Mouse (Mus musculus) kidney, postnatal 0 days (tissue): Measurements from ENCODE around the gene Ccdc126. TPM values are rescaled to one million over a fixed set of nuclear protein-coding genes. Genes with fewer than 3 reads are reported as not detected.
A peak's percentile ranks its signal among the peaks of the same experiment; 100 is the strongest.

Source experiments
- ATAC-seq: fragments of 200-750 bp; cut with Nextera tagmentation; replicated peaks from 2 replicates; pipeline ENCODE4 v1.8.0; 2017; ENCODE audit warnings: low read depth, moderate number of reproducible peaks, moderate TSS enrichment, moderate library complexity; ENCODE audit not compliant: low FRiP score
- DNase-seq: peaks from one replicate; pipeline ENCODE4 v3.0.0-alpha.2; 2016; ENCODE audit warnings: low spot score
- H3K27ac ChIP-seq: fragments of 300-500 bp; sonication (generic); 2 replicates; pipeline ENCODE4 v1.5.1; 2014; ENCODE audit warnings: mild to moderate bottlenecking
- H3K27me3 ChIP-seq: fragments of 300-500 bp; sonication (generic); 2 replicates; pipeline ENCODE4 v1.6.1; 2014; ENCODE audit warnings: low read length, mixed read lengths; ENCODE audit not compliant: insufficient read depth
- H3K36me3 ChIP-seq: fragments of 300-500 bp; sonication (generic); 2 replicates; pipeline ENCODE4 v1.6.1; 2014; ENCODE audit warnings: low read length, mixed read lengths; ENCODE audit not compliant: insufficient read depth
- H3K4me1 ChIP-seq: fragments of 300-500 bp; sonication (generic); replicated peaks from 2 replicates; pipeline ENCODE4 v1.6.1; 2014; ENCODE audit warnings: antibody characterized with exemption, low read length, mixed read lengths; ENCODE audit not compliant: insufficient read depth
- H3K4me2 ChIP-seq: fragments of 300-500 bp; sonication (generic); 2 replicates; pipeline ENCODE4 v1.6.1; 2014; ENCODE audit warnings: mild to moderate bottlenecking, low read length, moderate library complexity, mixed read lengths
- H3K4me3 ChIP-seq: fragments of 300-500 bp; sonication (generic); replicated peaks from 2 replicates; pipeline ENCODE4 v1.5.1; 2014; ENCODE audit warnings: low read depth, low read length
- H3K9ac ChIP-seq: fragments of 300-500 bp; sonication (generic); 2 replicates; pipeline ENCODE4 v1.6.1; 2014; ENCODE audit warnings: low read depth, low read length
- H3K9me3 ChIP-seq: fragments of 300-500 bp; sonication (generic); replicated peaks from 2 replicates; pipeline ENCODE4 v1.6.1; 2016; ENCODE audit warnings: low read length, inconsistent platforms, mixed read lengths
- CTCF ChIP-seq: IDR thresholded peaks from 2 replicates; pipeline ENCODE4 v1.5.1; 2016; ENCODE audit warnings: antibody characterized with exemption, low read depth, mild to moderate bottlenecking, moderate library complexity
- WGBS: fragments of 180-500 bp; shearing (Covaris S2); extraction: QIAGEN DNeasy Blood & Tissue Kit; methylation state at CpG from one replicate; pipeline ENCODE4 v1.1.7; 2014; 5-methylcytosine and 5-hydroxymethylcytosine counted together
- polyA plus RNA-seq: library from polyadenylated mRNA; unstranded; fragments of >200 nt; fragmentation: Nextera tagmentation; extraction: Ambion mirVana; gene quantifications from 2 replicates; pipeline ENCODE4 v1.2.1, GENCODE M21; 2015

Ccdc126 gene
- polyA plus RNA-seq, result 15.8 and 16.4 TPM in 2 replicates

DNA sequence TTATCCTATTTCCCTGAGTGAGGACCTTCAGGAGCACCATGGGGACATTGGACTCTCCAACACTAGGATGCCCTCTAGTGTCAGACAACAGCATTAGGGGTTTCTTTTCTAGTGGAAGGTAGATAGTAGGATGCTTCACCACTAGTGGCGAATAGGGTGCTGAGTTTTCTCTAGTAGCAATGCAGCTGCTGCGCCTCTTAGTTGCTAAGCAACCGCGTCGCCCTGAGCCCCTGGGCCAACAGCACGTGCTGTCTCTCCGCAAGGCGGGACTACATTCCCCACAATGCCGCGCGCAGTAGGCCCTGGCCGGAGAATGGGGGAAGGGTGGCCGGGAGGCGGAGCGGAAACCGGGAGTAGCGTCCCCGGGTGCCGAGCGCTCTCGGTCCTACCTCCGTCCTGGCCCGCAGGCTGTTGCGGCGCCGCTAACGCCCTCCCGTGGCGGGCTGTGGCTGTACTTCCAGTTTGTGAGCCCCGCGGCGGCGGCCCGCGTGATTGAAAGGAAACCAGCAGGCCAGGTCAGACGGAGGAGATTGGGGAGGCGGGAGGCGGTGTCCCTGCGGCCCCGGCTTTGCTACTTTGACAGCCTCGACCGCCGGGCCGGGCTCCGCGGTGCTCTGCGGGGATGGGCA is at the start of gene Ccdc126:
Gene Ccdc126 (plus strand): TSS at position 309 of the 629 bp plus-strand sequence.
- H3K4me3 ChIP-seq, result peak within 1 kb of the TSS; percentile 60
- under 1% methylated on average over 47 of the region's 47 CpGs for WGBS
- no peaks in the 10 kb centered on the region for H3K9me3 ChIP-seq
- DNase-seq (peak; percentile 99), ATAC-seq (peak; percentile 99)
- peak within 1 kb of the TSS; percentile 90 for H3K27ac ChIP-seq
- peak; percentile 73 for TF ChIP-seq CTCF
- H3K9ac ChIP-seq, result peak within 1 kb of the TSS; percentile 85
- H3K36me3 ChIP-seq, result no peaks in the 10 kb centered on the region
- no peaks in the 10 kb centered on the region for H3K4me1 ChIP-seq
- no peaks in the 10 kb centered on the region for H3K27me3 ChIP-seq
- H3K4me2 ChIP-seq, result peak within 1 kb of the TSS; percentile 73

- no peak for TF ChIP-seq CTCF
- WGBS, result 43% methylated on average over 11 of the region's 11 CpGs
- Histone ChIP-seq H3K9me3 (no peaks in the 10 kb centered on the region), H3K27me3 (no peaks in the 10 kb centered on the region), H3K4me3 (no peak overlapping the region), H3K4me1 (no peaks in the 10 kb centered on the region), H3K9ac (no peak overlapping the region), H3K36me3 (no peaks in the 10 kb centered on the region), H3K4me2 (no peak overlapping the region), H3K27ac (no peak overlapping the region)
- no peak for DNase-seq
- no peak for ATAC-seq
Measured at GRCm38 (mm10) chr6:49269923-49270322, 49.2 kb upstream of the Ccdc126 start.

DNA sequence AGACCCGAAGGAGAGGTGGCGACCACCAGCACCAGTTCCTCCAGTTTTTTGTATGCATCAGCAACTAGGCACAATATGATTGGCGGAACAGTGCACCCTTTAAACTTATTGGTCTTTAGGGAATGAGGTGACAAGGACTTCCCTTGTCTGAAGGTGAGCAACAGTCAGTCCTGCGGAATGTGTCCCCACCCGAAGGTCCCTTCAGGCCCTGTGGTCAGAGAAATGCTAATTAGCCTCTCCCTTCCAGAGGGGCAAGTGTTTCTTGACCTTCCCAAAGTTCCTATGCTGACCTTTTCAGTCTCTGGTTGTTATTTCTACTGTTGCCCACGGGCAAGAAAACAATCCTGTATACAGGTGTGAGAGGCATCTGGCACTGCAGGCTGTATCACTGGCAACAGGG is 47.3 kb upstream of the Ccdc126 start:
- Histone ChIP-seq H3K27ac (no peak overlapping the region), H3K9ac (no peak overlapping the region), H3K4me2 (no peak overlapping the region), H3K9me3 (no peaks in the 10 kb centered on the region), H3K4me1 (no peaks in the 10 kb centered on the region), H3K4me3 (no peak overlapping the region), H3K36me3 (no peaks in the 10 kb centered on the region), H3K27me3 (no peaks in the 10 kb centered on the region)
- WGBS, result 64% methylated on average over 6 of the region's 6 CpGs
- DNase-seq (no peak), ATAC-seq (no peak)
- no peak for TF ChIP-seq CTCF

GRCm38 (mm10) chr6:49272863-49273262 is 46.2 kb upstream of the Ccdc126 start:
- H3K9ac ChIP-seq, result no peak overlapping the region
- no peak overlapping the region for H3K27ac ChIP-seq
- DNase-seq (no peak), ATAC-seq (no peak)
- H3K27me3 ChIP-seq, result no peaks in the 10 kb centered on the region
- TF ChIP-seq CTCF, result no peak
- H3K36me3 ChIP-seq, result no peaks in the 10 kb centered on the region
- no peak overlapping the region for H3K4me2 ChIP-seq
- no peaks in the 10 kb centered on the region for H3K9me3 ChIP-seq
- no peak overlapping the region for H3K4me3 ChIP-seq
- 88% methylated on average over 2 of the region's 2 CpGs for WGBS
- H3K4me1 ChIP-seq, result no peaks in the 10 kb centered on the region

- TF ChIP-seq CTCF, result no peak
- ATAC-seq (no peak), DNase-seq (no peak)
- Histone ChIP-seq H3K9me3 (no peaks in the 10 kb centered on the region), H3K36me3 (no peaks in the 10 kb centered on the region), H3K4me1 (no peaks in the 10 kb centered on the region), H3K4me2 (no peak overlapping the region), H3K27ac (no peak overlapping the region), H3K27me3 (no peaks in the 10 kb centered on the region), H3K9ac (no peak overlapping the region), H3K4me3 (no peak overlapping the region)
- 41% methylated on average over 4 of the region's 4 CpGs for WGBS
Measured at GRCm38 (mm10) chr6:49273934-49274333, 45.1 kb upstream of the Ccdc126 start.

DNA sequence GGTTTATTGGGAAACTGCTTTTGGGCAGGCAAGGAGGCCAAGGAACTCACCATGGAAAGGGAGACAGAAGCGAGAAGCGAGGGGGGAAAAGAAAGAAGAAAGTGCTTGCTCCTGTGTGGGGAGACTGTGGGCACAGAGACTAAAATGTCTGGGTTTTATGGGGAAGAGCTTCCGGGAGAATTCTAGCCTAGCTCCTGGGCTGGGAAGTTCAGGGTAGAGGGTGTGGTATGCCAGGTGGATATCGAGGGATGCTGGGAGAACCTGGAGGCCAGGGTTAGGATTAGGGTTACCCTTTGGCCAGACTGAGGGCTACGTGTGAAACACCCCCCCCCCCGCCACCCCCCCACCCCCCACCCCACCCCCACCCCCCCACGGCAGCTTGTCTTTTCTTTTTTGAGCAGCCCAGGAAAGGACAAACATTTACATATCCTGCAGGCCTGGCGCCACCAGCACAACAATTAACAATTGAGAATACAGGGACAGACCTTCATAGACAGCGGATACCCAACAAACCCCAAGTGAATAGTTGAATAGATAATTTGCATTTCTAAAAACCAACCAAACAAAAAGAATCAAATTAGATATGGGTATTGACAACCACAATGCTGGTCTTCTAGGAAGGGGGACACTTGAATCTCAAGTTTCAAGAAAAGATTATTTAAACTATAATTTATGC is 44.5 kb upstream of the Ccdc126 start:
- no peak for ATAC-seq
- no peak for TF ChIP-seq CTCF
- Histone ChIP-seq H3K4me1 (no peaks in the 10 kb centered on the region), H3K27me3 (no peaks in the 10 kb centered on the region), H3K4me3 (no peak overlapping the region), H3K4me2 (no peak overlapping the region), H3K27ac (no peak overlapping the region), H3K9me3 (no peaks in the 10 kb centered on the region), H3K9ac (no peak overlapping the region), H3K36me3 (no peaks in the 10 kb centered on the region)
- WGBS, result 69% methylated on average over 9 of the region's 9 CpGs
- no peak for DNase-seq

GRCm38 (mm10) chr6:49275296-49275695 is 43.8 kb upstream of the Ccdc126 start:
- Histone ChIP-seq H3K4me1 (no peaks in the 10 kb centered on the region), H3K27me3 (no peaks in the 10 kb centered on the region), H3K9ac (no peak overlapping the region), H3K9me3 (no peaks in the 10 kb centered on the region), H3K4me2 (no peak overlapping the region), H3K36me3 (no peaks in the 10 kb centered on the region), H3K27ac (no peak overlapping the region), H3K4me3 (no peak overlapping the region)
- DNase-seq (no peak), ATAC-seq (no peak)
- no peak for TF ChIP-seq CTCF
- 74% methylated on average over 7 of the region's 7 CpGs for WGBS
